Mouse (Mus musculus): Measurements from ENCODE around the gene Gins2. TPM values are rescaled to one million over a fixed set of nuclear protein-coding genes. Genes with fewer than 3 reads are reported as not detected.
A peak's percentile ranks its signal among the peaks of the same experiment; 100 is the strongest.

Gins2 gene
- total RNA-seq, 2 experiments from 2014 or later, result 18.6 to 19.0 TPM

DNA sequence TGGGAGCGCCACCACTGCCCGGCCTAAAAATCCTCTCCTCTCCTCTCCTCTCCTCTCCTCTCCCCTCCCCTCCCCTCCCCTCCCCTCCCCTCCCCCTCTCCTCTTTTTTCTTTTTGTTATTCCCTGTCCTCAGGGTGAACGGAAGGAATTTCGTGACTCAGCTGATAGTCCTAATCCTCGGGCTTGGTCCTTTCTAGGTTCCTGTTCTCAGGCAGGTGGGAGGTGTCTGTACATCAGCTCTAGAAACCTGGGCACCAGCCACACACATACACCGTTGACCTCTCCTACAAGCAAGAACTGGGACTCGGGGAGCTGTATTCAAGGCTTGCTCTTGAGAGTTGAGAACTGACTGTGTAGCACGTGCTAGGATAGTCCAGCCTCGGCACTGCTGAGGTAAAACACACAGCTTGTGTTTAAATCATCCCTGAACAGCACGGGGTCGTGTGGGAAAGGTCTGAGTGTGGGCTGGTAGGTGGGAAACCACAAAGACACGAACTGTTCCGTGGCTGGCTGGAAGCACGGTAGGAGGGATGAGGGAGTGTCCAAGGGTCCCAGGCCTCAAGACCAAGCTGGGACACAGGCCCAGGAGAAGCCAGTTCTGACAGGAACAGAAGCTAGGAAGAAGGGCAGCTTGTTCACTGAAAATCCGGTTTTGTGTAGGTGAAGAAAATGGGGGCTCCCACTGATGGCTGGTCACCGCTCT lies 58.0 kb downstream of the Gins2 start:
- no peak for DNase-seq

DNA sequence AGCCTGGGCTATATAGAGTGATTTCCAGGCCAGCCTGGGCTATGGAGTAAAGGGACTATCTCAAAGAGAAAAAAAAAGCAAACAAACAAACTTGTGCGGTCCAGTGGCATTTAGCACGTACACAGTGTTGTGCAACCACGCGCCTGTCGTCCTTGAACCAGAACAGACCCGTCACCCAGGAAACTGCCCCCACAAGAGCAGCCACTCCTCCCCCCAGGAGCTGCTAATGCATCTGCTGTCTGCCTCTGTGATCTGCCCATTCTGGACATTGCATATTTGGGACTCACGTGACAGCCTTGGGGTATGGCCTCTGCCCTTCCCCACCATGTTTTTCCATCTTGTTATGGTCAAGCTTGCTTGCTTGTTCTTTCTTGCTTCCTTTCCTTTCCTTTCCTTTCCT lies 59.9 kb downstream of the Gins2 start:
- peak; percentile 66 for DNase-seq

Small RNA genes lying within 50 kb of the gene (microRNA-seq; reads per million reads assigned to microRNA genes)
- gene Mir7687, result 5.1 reads per million, percentile 5 among the genes with 10 or more reads in this experiment

Other genes with a start within 250 kb of the Gins2 start
- gene 1190005I06Rik, start 58.3 kb upstream of the Gins2 start, total RNA-seq (2021), result 10 to 100 TPM; 28.3 to 32.8 TPM
- not detected for gene Gm27021, start 78.8 kb upstream of the Gins2 start, total RNA-seq (2021)
- gene Cox4i1, start 78.9 kb upstream of the Gins2 start, total RNA-seq (2021), result 1,000 to 10,000 TPM; 2,747 to 2,903 TPM
- 100 to 1,000 TPM; 113 to 117 TPM for gene Emc8, start 79.3 kb upstream of the Gins2 start, total RNA-seq (2021)
- 10 to 100 TPM; 18.9 to 21.8 TPM for gene Irf8, start 147.1 kb upstream of the Gins2 start, total RNA-seq (2021)